Mouse (Mus musculus) stomach, embryonic 15.5 days (tissue): ENCODE results near the gene Phf5a. TPM values are rescaled to one million over a fixed set of nuclear protein-coding genes. Genes with fewer than 3 reads are reported as not detected.

Source experiments
- ATAC-seq: fragments of 200-750 bp; cut with Nextera tagmentation; 2 replicates; pipeline ENCODE4 v1.8.0; 2017; ENCODE audit warnings: low read depth, moderate number of reproducible peaks, moderate TSS enrichment; ENCODE audit not compliant: insufficient read depth, low FRiP score
- H3K27ac ChIP-seq: fragments of 300-500 bp; sonication (generic); 2 replicates; pipeline ENCODE4 v1.5.1; 2015; ENCODE audit warnings: mild to moderate bottlenecking, inconsistent platforms
- H3K27me3 ChIP-seq: fragments of 300-500 bp; sonication (generic); replicated peaks from 2 replicates; pipeline ENCODE4 v1.6.1; 2015; ENCODE audit warnings: inconsistent platforms
- H3K36me3 ChIP-seq: fragments of 300-500 bp; sonication (generic); 2 replicates; pipeline ENCODE4 v1.6.1; 2015; ENCODE audit warnings: inconsistent platforms
- H3K4me1 ChIP-seq: fragments of 300-500 bp; sonication (generic); 2 replicates; pipeline ENCODE4 v1.6.1; 2015; ENCODE audit warnings: inconsistent platforms
- H3K4me2 ChIP-seq: fragments of 300-500 bp; sonication (generic); 2 replicates; pipeline ENCODE4 v1.6.1; 2015; ENCODE audit warnings: mild to moderate bottlenecking, inconsistent platforms
- H3K4me3 ChIP-seq: fragments of 300-500 bp; sonication (generic); replicated peaks from 2 replicates; pipeline ENCODE4 v1.5.1; 2015; ENCODE audit warnings: inconsistent platforms
- H3K9ac ChIP-seq: fragments of 300-500 bp; sonication (generic); 2 replicates; pipeline ENCODE4 v1.6.1; 2015; ENCODE audit warnings: inconsistent platforms
- H3K9me3 ChIP-seq: fragments of 300-500 bp; sonication (generic); 2 replicates; pipeline ENCODE4 v1.6.1; 2016; ENCODE audit warnings: inconsistent platforms
- WGBS: fragments of 180-500 bp; shearing (Covaris S2); methylation state at CpG from one replicate; pipeline ENCODE4 v1.1.7; 2015; 5-methylcytosine and 5-hydroxymethylcytosine counted together
- polyA plus RNA-seq: library from polyadenylated mRNA; unstranded; fragments of >200 nt; fragmentation: Nextera tagmentation; extraction: Ambion mirVana; gene quantifications from 2 replicates; pipeline ENCODE4 v1.2.1, GENCODE M21; 2015

Phf5a gene
- polyA plus RNA-seq, 1 experiment from 2014 or later: 134 TPM

DNA sequence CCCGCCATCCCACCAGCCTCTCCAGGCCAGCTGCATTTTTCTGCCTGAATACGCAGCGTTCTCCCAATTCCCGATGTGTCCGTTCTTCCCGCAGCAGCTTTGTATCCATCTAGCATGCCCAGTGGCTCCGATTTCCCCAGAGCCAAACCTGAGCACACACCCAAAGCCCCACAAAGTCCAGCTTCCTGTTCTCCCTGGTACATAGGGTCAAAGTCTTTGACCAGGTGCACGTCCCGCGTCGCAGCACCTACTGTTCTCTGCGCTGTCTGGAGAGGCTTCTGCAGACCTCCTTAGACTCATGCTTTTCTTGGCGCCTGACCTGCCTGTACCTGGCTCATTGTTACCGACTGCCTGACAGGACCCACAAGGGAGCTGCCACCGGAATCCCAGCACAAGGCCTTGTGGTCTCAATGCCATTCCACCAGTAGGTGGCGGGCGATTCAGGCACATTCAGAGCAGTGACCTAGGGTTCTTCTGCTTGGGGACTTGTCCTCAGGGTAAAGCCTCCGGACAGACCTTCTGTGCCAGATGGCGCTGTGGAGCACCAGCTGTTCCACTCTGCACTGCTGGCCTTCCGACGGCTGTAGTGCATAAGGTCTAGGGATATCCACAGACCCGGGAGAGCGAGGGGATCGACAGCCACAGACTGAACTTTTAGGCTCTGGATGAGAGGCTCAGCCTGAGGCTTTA, 40.4 kb downstream of the Phf5a start:
- peak overlapping the region; percentile 27; the same call in 1 of the 2 replicates for H3K4me2 ChIP-seq
- peaks cover 2% of the 10 kb centered on the region; the same call in 1 of the 2 replicates for H3K36me3 ChIP-seq
- ATAC-seq: peak; percentile 89
- H3K9me3 ChIP-seq: no peaks in the 10 kb centered on the region
- 14% methylated on average over 24 of the region's 24 CpGs for WGBS
- peaks cover 11% of the 10 kb centered on the region; the same call in 1 of the 2 replicates for H3K4me1 ChIP-seq
- H3K27me3 ChIP-seq: no peaks in the 10 kb centered on the region
- H3K9ac ChIP-seq: no peak overlapping the region
- H3K4me3 ChIP-seq: no peak overlapping the region
- H3K27ac ChIP-seq: peak overlapping the region; percentile 40; the same call in 1 of the 2 replicates

DNA sequence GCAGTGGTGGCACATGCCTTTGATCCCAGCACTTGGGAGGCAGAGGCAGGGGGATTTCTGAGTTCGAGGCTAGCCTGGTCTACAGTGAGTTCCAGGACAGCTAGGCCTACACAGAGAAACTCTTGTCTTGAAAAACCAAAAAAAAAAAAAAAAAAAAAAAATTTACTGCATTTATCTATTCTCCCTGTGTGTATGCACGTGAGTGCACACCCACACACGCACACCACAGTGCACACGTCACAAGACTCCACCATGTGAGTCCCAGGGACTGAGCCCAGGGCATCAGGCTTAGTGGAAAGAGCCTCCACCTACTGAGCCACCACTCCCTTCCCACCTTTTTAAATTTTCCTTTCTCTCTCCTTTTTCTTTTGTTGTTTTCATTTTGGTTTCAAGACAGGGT, 41.2 kb downstream of the Phf5a start:
- Histone ChIP-seq H3K9ac (no peak overlapping the region), H3K36me3 (peaks cover 10% of the 10 kb centered on the region), H3K4me2 (no peak overlapping the region), H3K4me1 (peaks cover 4% of the 10 kb centered on the region; the same call in 1 of the 2 replicates), H3K4me3 (no peak overlapping the region), H3K27me3 (no peaks in the 10 kb centered on the region), H3K9me3 (no peaks in the 10 kb centered on the region), H3K27ac (no peak overlapping the region)
- WGBS: 92% methylated on average over 4 of the region's 4 CpGs
- ATAC-seq: no peak

DNA sequence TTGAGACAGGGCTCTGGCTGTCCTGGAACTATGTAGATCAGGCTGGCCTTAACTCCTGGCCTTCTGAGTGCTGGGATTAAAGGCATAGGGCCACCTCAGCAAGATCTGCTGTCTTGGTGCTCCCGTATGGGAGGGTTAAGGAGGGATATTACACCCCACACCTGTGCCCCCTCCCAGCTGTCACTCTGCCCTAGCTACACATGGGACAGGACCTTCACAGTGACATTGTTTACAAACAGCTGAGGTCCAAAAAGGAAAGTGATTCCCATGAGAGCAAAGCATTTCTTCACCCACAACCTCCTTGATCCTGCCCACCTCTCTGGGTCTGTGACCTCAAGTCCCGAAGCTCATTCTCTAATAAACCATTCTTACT, 42.5 kb downstream of the Phf5a start:
- no peak overlapping the region for H3K4me2 ChIP-seq
- H3K4me1 ChIP-seq: 0 out of 2 replicates have a peak, but pooled peaks cover 2% of the 10 kb centered on the region
- H3K9me3 ChIP-seq: no peaks in the 10 kb centered on the region
- peaks cover 17% of the 10 kb centered on the region for H3K36me3 ChIP-seq
- WGBS: 64% methylated on average over 2 of the region's 2 CpGs
- no peak overlapping the region for H3K4me3 ChIP-seq
- no peak overlapping the region for H3K27ac ChIP-seq
- H3K9ac ChIP-seq: no peak overlapping the region
- ATAC-seq: no peak
- H3K27me3 ChIP-seq: no peaks in the 10 kb centered on the region

DNA sequence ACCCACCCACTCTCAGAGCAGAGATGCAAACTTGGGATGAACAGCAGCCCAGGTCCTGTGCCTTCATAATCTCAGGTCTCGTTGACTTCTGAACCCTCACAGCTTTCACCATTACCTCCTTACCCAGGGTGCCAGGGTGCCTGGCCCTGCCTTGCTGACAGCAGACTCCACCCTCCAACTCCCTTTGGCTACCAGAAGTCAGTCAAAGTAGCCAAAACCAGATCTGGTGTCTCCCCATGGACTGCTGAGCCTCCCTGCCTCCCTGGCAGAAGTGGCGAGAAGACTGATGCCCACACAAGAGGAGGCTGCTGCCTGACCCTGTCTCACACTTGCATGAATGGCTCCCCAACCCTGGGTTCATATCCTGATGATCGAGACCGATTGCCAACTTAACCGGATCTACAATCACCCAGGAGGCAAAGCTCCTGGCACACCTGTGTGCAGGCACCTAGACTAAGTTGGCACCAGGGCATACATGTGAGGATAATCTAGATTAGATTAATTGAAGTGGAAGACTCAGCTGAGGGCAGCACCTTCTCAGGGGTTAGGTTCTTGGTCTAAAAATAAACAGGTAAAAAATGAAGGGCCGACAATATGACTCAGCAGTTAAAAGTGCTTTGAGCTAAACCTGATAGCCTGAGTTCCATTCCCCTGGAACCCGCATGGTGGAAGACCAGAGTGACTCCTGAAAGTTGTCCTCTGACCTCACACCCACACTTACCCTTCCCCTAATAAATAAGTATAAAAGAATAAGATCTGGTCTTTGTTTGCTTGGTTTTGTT, 43.1 kb downstream of the Phf5a start:
- WGBS: 88% methylated on average over 7 of the region's 7 CpGs
- H3K9ac ChIP-seq: no peak overlapping the region
- H3K27me3 ChIP-seq: no peaks in the 10 kb centered on the region
- no peak for ATAC-seq
- no peak overlapping the region for H3K4me2 ChIP-seq
- H3K9me3 ChIP-seq: no peaks in the 10 kb centered on the region
- peaks cover 19% of the 10 kb centered on the region for H3K36me3 ChIP-seq
- no peak overlapping the region for H3K27ac ChIP-seq
- 0 out of 2 replicates have a peak, but pooled peaks cover 2% of the 10 kb centered on the region for H3K4me1 ChIP-seq
- no peak overlapping the region for H3K4me3 ChIP-seq

DNA sequence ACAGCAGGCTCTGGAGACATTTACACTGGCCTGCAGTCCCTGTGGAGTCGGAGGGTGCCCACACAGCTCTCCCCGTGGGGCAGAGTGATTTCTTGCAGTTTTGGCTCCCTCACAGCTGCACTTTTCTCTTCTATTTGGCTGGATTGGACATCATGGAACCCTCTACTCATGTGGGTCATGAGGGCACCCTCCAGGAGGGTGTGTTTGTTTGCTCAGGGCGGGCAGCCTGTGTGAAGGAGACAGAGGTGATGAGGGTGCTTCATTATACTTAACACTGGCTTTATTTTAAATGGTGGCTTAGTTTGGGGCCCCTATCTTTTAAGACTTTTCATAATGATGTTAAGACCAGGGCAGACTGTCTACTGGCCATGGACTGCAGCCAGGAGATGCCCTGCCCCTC, 46.9 kb downstream of the Phf5a start:
- peaks cover 40% of the 10 kb centered on the region for H3K36me3 ChIP-seq
- no peak for ATAC-seq
- H3K9ac ChIP-seq: no peak overlapping the region
- no peak overlapping the region for H3K27ac ChIP-seq
- H3K4me3 ChIP-seq: no peak overlapping the region
- H3K27me3 ChIP-seq: no peaks in the 10 kb centered on the region
- H3K4me1 ChIP-seq: no peaks in the 10 kb centered on the region
- 76% methylated on average over 3 of the region's 3 CpGs for WGBS
- H3K9me3 ChIP-seq: no peaks in the 10 kb centered on the region
- no peak overlapping the region for H3K4me2 ChIP-seq

DNA sequence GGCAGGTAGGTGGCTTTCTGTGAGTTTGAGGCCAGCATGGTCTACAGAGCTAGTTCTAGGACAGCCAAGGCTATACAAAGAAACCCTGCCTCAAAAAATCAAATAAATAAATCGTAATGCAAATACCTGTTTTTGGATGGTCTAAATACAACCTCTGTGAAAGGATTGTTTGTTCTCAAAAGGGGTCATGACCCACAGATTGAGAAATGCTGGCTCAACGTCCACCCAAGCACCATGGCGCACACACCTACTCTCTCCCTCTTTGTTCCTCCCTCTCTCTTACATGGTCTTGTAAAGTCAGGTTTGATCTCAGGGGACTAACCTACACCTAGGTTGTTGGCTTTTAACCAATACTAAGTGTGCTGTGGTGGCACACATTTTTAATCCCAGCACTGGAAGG, 49.1 kb downstream of the Phf5a start:
- H3K27ac ChIP-seq: no peak overlapping the region
- H3K4me1 ChIP-seq: no peaks in the 10 kb centered on the region
- H3K4me2 ChIP-seq: no peak overlapping the region
- no peaks in the 10 kb centered on the region for H3K9me3 ChIP-seq
- WGBS: 80% methylated on average over 3 of the region's 3 CpGs
- ATAC-seq: no peak
- H3K9ac ChIP-seq: no peak overlapping the region
- no peak overlapping the region for H3K4me3 ChIP-seq
- H3K36me3 ChIP-seq: peaks cover 40% of the 10 kb centered on the region
- no peaks in the 10 kb centered on the region for H3K27me3 ChIP-seq

DNA sequence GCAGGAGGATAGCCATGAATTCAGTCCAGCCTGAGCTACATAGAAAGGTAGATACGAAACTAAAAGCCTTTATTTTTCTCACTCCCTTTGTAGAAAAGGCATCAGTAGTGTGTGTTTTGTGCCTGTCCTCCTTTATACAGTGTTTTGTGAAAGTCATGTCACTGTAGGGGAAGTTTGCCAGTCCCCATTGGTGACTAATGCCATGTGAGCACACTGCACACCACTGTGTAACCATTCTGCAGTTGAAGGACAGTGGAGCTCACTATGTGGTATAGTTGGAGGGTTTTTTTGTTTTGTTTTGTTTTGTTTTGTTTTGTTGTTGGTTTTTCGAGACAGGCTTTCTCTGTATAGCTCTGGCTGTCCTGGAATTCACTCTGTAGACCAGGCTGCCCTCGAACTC, 53.3 kb downstream of the Phf5a start:
- Histone ChIP-seq H3K36me3 (peaks cover 24% of the 10 kb centered on the region), H3K4me1 (0 out of 2 replicates have a peak, but pooled peaks cover 3% of the 10 kb centered on the region), H3K4me2 (no peak overlapping the region), H3K27ac (no peak overlapping the region), H3K4me3 (no peak overlapping the region), H3K9me3 (no peaks in the 10 kb centered on the region), H3K27me3 (no peaks in the 10 kb centered on the region), H3K9ac (no peak overlapping the region)
- WGBS: 95% methylated on average over 3 of the region's 3 CpGs
- no peak for ATAC-seq

DNA sequence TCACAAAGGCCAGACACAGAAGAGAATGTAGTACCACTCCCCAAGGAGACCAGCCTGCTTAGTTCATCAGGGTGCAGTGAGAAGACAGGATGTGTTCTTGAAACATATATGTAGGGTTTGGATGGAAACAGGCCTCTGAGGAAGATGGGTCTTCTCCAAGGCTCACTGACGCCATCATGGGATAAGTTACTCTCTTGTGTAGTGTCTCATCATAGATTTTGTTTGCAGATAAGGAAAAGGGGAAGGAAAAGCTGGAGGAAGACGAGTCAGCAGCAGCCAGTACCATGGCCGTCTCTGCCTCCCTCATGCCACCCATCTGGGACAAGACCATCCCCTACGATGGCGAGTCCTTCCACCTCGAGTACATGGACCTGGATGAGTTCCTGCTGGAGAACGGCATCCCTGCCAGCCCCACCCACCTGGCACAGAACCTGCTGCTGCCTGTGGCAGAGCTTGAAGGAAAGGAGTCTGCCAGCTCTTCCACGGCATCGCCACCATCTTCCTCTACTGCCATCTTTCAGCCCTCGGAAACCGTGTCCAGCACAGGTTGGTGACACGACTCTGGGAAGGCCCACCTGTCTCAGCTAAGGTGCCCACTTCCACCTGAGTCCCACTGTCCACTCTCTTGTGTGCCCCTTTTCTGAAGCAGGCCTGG, 56.9 kb downstream of the Phf5a start:
- no peak overlapping the region for H3K4me2 ChIP-seq
- H3K27me3 ChIP-seq: no peaks in the 10 kb centered on the region
- 83% methylated on average over 12 of the region's 12 CpGs for WGBS
- H3K4me1 ChIP-seq: peaks cover 11% of the 10 kb centered on the region; the same call in 1 of the 2 replicates
- no peak overlapping the region for H3K4me3 ChIP-seq
- ATAC-seq: no peak
- H3K36me3 ChIP-seq: 0 out of 2 replicates have a peak, but pooled peaks cover 6% of the 10 kb centered on the region
- H3K27ac ChIP-seq: no peak overlapping the region
- no peaks in the 10 kb centered on the region for H3K9me3 ChIP-seq
- H3K9ac ChIP-seq: no peak overlapping the region

Other genes starting within 250 kb of the Phf5a start
- gene L3mbtl2, start 208.0 kb downstream of the Phf5a start, polyA plus RNA-seq: 19.3 and 19.7 TPM in 2 replicates
- gene Chadl, start 174.6 kb downstream of the Phf5a start, polyA plus RNA-seq: 3.7 and 4.1 TPM in 2 replicates
- gene Zc3h7b, start 126.9 kb downstream of the Phf5a start, polyA plus RNA-seq: 23.8 and 24.1 TPM in 2 replicates
- gene Rangap1, start 126.4 kb downstream of the Phf5a start, polyA plus RNA-seq: 97.8 and 106 TPM in 2 replicates
- gene Tef, start 69.5 kb downstream of the Phf5a start, polyA plus RNA-seq: 24.1 and 24.6 TPM in 2 replicates
- 26.6 and 27.9 TPM in 2 replicates for gene Tob2, start 13.1 kb downstream of the Phf5a start, polyA plus RNA-seq
- gene Aco2, start 398 bp upstream of the Phf5a start, polyA plus RNA-seq: 153 and 185 TPM in 2 replicates
- 58.1 and 65.4 TPM in 2 replicates for gene Polr3h, start 54.3 kb upstream of the Phf5a start, polyA plus RNA-seq
- 15.7 and 16.7 TPM in 2 replicates for gene Csdc2, start 64.8 kb upstream of the Phf5a start, polyA plus RNA-seq
- 27.5 and 28.9 TPM in 2 replicates for gene Pmm1, start 89.0 kb upstream of the Phf5a start, polyA plus RNA-seq
- gene 1700029P11Rik, start 108.6 kb upstream of the Phf5a start, polyA plus RNA-seq: not detected in 2 replicates
- 76.6 and 83.2 TPM in 2 replicates for gene Xrcc6, start 115.9 kb upstream of the Phf5a start, polyA plus RNA-seq
- gene Desi1, start 162.0 kb upstream of the Phf5a start, polyA plus RNA-seq: 23.0 and 23.4 TPM in 2 replicates
- gene Snu13, start 175.7 kb upstream of the Phf5a start, polyA plus RNA-seq: 259 and 287 TPM in 2 replicates
- not detected in 2 replicates for gene 4930407I10Rik, start 187.2 kb upstream of the Phf5a start, polyA plus RNA-seq
- not detected in 2 replicates for gene Mei1, start 198.1 kb upstream of the Phf5a start, polyA plus RNA-seq